9 mouse cellular contexts compared by ENCODE assay signal in genomic region chr14:18326968-18327672, GRCm38 (mm10). TPM values are rescaled to one million over a fixed set of nuclear protein-coding genes. Genes with fewer than 3 reads are reported as not detected.
A peak's percentile ranks its signal among the peaks of the same experiment; 100 is the strongest.
DNase-seq lines count a peak whose midpoint lies in the region; ATAC-seq and TF ChIP-seq lines count a peak whose summit lies in the region.
"Had no signal": no experiment of that assay in that cellular context is flagged by ENCODE, and none has a peak within 500 bp of the region (broad histone marks: within the 10 kb centered on the region; RNA-seq: fewer than 3 reads in every experiment).

No protein-coding gene starts in this region.

- H3K4me2 ChIP-seq in intestine, postnatal 0 days (replicated peaks; ENCODE audit: low read depth): peak overlapping the region; percentile 88
- H3K4me2 ChIP-seq in liver, embryonic 15.5 days: peak overlapping the region; percentile 75

- no peak for TF ChIP-seq POLR2A in olfactory bulb, adult 2 months (IDR thresholded peaks at IDR 0.05; ENCODE audit: insufficient read depth, low read depth, low read length)

- peak; percentile 43; the same call in 1 of the 2 replicates for TF ChIP-seq CTCF in intestine, postnatal 0 days (IDR thresholded peaks at IDR 0.05; ENCODE audit: low read depth)
- TF ChIP-seq CTCF in olfactory bulb, adult 2 months (IDR thresholded peaks at IDR 0.05; ENCODE audit: insufficient read depth, low read depth, low read length): no peak

- no peaks in the 10 kb centered on the region for H3K27me3 ChIP-seq in intestine, postnatal 0 days (replicated peaks; ENCODE audit: control insufficient read depth, insufficient read depth, low read length)
- peaks cover 8% of the 10 kb centered on the region for H3K27me3 ChIP-seq in liver, embryonic 15.5 days

- DNase-seq in spleen, postnatal 10 days (ENCODE audit: low spot score in 2 of 2): peak; percentile 9 to 24
- DNase-seq in spleen, adult 12 weeks (ENCODE audit: low spot score): no peak
- peak; percentile 23 for DNase-seq in cerebellum, adult 8-10 months
- peak; percentile 25 to 26 for DNase-seq in gastrocnemius, postnatal 4 days (ENCODE audit: low spot score in 2 of 2)
- no peak for DNase-seq in frontal cortex, postnatal 14 days (ENCODE audit: low spot score in 2 of 2)

- no peaks in the 10 kb centered on the region for H3K9me3 ChIP-seq in intestine, postnatal 0 days (ENCODE audit: control insufficient read depth)
- H3K9me3 ChIP-seq in liver, embryonic 15.5 days (replicated peaks): no peaks in the 10 kb centered on the region

- 0 out of 2 replicates have a peak, but pooled peaks cover 4% of the 10 kb centered on the region for H3K4me1 ChIP-seq in intestine, postnatal 0 days (replicated peaks; ENCODE audit: control insufficient read depth, insufficient read depth, low read length)
- H3K4me1 ChIP-seq in liver, embryonic 15.5 days (replicated peaks): peaks cover 21% of the 10 kb centered on the region
- H3K4me1 ChIP-seq in olfactory bulb, adult 2 months (ENCODE audit: control insufficient read depth, insufficient read depth, low read length): peaks cover 11% of the 10 kb centered on the region; the same call in 1 of the 2 replicates

- H3K9ac ChIP-seq in intestine, postnatal 0 days (ENCODE audit: low read depth, low read length): peak overlapping the region; percentile 62
- peak overlapping the region; percentile 32; the same call in 1 of the 2 replicates for H3K9ac ChIP-seq in liver, embryonic 15.5 days

- H3K27ac ChIP-seq in intestine, postnatal 0 days (ENCODE audit: low read depth, low read length): no peak overlapping the region
- H3K27ac ChIP-seq in liver, embryonic 15.5 days (replicated peaks): no peak overlapping the region
- H3K27ac ChIP-seq in olfactory bulb, adult 2 months (ENCODE audit: insufficient read depth, low read depth, low read length): no peak overlapping the region; the same call in 1 of the 2 replicates

- H3K36me3 ChIP-seq in intestine, postnatal 0 days (ENCODE audit: control insufficient read depth, insufficient read depth): no peaks in the 10 kb centered on the region
- 0 out of 2 replicates have a peak, but pooled peaks cover 6% of the 10 kb centered on the region for H3K36me3 ChIP-seq in liver, embryonic 15.5 days (replicated peaks)

- ATAC-seq in intestine, postnatal 0 days: no peak
- peak; percentile 20; the same call in 1 of the 2 replicates for ATAC-seq in liver, embryonic 15.5 days (ENCODE audit: insufficient read depth)

- WGBS in intestine, postnatal 0 days: 11% methylated on average over 37 of the region's 37 CpGs
- 5% methylated on average over 37 of the region's 37 CpGs for WGBS in liver, embryonic 15.5 days (ENCODE audit: insufficient replicate concordance)
- 3% methylated on average over 37 of the region's 37 CpGs for WGBS in olfactory bulb, adult 2 months

- H3K4me3 ChIP-seq in intestine, postnatal 0 days (ENCODE audit: low read depth, low read length): peak overlapping the region; percentile 40
- peak overlapping the region; percentile 57 for H3K4me3 ChIP-seq in liver, embryonic 15.5 days (replicated peaks)
- H3K4me3 ChIP-seq in olfactory bulb, adult 2 months (ENCODE audit: insufficient read depth, low read depth, low read length): peak overlapping the region; percentile 50
- H3K4me3 ChIP-seq: myocyte had no signal

RNA-seq across cellular contexts. Expression of gene Ube2e1, which starts 4.5 kb away (rescaled TPM):
- total RNA-seq in gastrocnemius, postnatal 4 days (2021): 100 to 1,000 TPM in 1 of 2 experiments, 10 to 100 TPM in 1; 96.6 to 102 TPM
- 72.3 and 74.5 TPM in 2 replicates for polyA plus RNA-seq in intestine, postnatal 0 days (2015; fragmentation: Nextera tagmentation; extraction: Ambion mirVana)
- 27.7 and 31.7 TPM in 2 replicates for polyA plus RNA-seq in liver, embryonic 15.5 days (2015; fragmentation: Nextera tagmentation; extraction: Ambion mirVana)
- not detected in 2 replicates for polyA plus RNA-seq in olfactory bulb, adult 2 months (2012; ENCODE audit: insufficient read depth, insufficient read length, low replicate concordance, missing spikeins)

RNA-seq across cellular contexts. Expression of gene Rpl15, which starts 55.9 kb away (rescaled TPM):
- total RNA-seq in gastrocnemius, postnatal 4 days (2021): 1,000 to 10,000 TPM; 1,118 to 1,258 TPM
- polyA plus RNA-seq in intestine, postnatal 0 days (2015; fragmentation: Nextera tagmentation; extraction: Ambion mirVana): 262 and 264 TPM in 2 replicates
- 195 and 231 TPM in 2 replicates for polyA plus RNA-seq in liver, embryonic 15.5 days (2015; fragmentation: Nextera tagmentation; extraction: Ambion mirVana)
- 591 TPM in 1 of 2 replicates, not detected in the other for polyA plus RNA-seq in olfactory bulb, adult 2 months (2012; ENCODE audit: insufficient read depth, insufficient read length, low replicate concordance, missing spikeins)

RNA-seq across cellular contexts. Expression of gene Nkiras1, which starts 56.2 kb away (rescaled TPM):
- total RNA-seq in gastrocnemius, postnatal 4 days (2021): 10 to 100 TPM; 36.1 to 39.2 TPM
- 23.4 and 24.9 TPM in 2 replicates for polyA plus RNA-seq in intestine, postnatal 0 days (2015; fragmentation: Nextera tagmentation; extraction: Ambion mirVana)
- polyA plus RNA-seq in liver, embryonic 15.5 days (2015; fragmentation: Nextera tagmentation; extraction: Ambion mirVana): 7.4 and 7.6 TPM in 2 replicates
- polyA plus RNA-seq in olfactory bulb, adult 2 months (2012; ENCODE audit: insufficient read depth, insufficient read length, low replicate concordance, missing spikeins): not detected in 2 replicates

Comparison
In these comparisons a context has a peak if more than half of its experiments do, and no peak if none do; other contexts are left out.
1. DNase-seq: peak in spleen, postnatal 10 days (2 of 2), cerebellum, adult 8-10 months (single experiment) and gastrocnemius, postnatal 4 days (2 of 2); none in spleen, adult 12 weeks (single experiment) and frontal cortex, postnatal 14 days (0 of 2).
2. Peak in every context shown above with its lines, with median percentiles within 50 percentile points of each other: H3K4me3 ChIP-seq.